Mouse (Mus musculus): ENCODE data around the gene Gm8897.
"Not testable (repeated sequence)": the region's sequence is repeated elsewhere in the genome, so short reads cannot be mapped to it uniquely, and the experiment has no call there.

DNA sequence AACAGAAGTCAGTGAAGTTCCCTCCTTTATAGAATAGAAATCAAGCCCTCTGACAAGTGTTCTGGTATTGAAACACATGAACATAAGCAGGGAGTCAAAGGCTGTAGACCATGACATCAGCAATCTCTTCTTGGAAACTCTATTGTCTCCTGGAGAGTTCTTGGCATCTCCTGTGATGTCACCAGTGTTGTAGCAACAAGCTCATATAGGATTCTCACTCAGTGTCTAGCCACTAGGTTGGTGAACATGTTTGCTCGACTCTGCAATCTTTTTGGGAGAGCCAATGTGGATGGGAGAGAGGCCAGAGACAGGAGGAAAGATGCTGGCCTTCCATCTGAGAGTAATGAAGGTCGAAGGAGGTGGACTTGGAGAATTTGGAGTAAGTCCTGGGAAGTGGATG lies at the start of gene Gm8897:
- TF ChIP-seq POLR2A (IDR thresholded peaks at IDR 0.05; ENCODE audit: borderline replicate concordance, low read depth, low read length); CTCF (IDR thresholded peaks at IDR 0.05; ENCODE audit: low read depth, low read length): not testable (repeated sequence)
